Mouse (Mus musculus): ENCODE results near the gene Thsd7b.
"Not testable (repeated sequence)": the region's sequence is repeated elsewhere in the genome, so short reads cannot be mapped to it uniquely, and the experiment has no call there.

Gene Thsd7b

DNA sequence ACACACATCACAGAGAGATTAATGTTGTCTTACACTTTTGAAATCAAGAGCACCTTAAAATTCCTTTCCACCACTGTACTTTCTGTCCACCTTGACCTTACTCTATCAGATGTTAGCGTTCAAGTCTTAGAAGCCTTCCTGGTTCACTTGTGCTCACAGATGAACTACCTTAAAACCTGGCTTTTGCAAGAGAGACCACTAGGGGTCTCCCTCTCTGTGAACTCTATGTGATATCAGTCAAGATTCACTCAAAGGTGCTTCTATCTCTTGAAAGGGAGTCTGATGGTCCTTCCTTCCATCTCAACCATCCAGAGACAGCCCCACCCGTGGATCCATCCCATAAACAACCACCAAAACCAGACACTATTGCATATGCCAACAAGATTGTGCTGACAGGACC is 570.3 kb downstream of the Thsd7b start:
- no peak for DNase-seq (ENCODE audit: low spot score in 2 of 2)

DNA sequence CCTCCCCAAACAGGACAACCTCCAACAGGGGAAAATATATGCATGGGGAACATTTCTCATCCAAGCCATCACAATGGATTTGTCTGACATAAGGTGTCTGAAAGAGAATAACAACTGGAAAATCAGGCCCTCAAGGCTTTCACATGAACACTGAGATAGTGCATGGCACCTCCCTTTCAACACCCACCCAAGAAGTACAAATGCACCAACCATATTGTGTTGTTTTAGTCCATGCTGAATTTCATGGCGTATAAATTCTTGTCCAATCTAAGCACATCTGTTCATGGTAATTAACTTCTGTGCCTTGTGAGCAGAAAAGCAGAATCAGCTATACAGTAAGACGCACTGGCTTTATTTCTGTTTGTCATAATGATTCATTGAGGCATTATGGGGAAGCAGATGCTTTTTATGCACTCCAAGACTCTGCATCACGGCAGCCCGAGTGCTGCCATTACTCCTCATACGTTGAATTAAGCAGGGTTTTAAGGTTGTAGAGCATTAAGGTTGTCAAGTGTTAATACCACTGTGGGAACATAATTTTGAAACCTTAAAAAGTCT is 577.0 kb downstream of the Thsd7b start:
- no peak for DNase-seq (ENCODE audit: low spot score in 2 of 2)

DNA sequence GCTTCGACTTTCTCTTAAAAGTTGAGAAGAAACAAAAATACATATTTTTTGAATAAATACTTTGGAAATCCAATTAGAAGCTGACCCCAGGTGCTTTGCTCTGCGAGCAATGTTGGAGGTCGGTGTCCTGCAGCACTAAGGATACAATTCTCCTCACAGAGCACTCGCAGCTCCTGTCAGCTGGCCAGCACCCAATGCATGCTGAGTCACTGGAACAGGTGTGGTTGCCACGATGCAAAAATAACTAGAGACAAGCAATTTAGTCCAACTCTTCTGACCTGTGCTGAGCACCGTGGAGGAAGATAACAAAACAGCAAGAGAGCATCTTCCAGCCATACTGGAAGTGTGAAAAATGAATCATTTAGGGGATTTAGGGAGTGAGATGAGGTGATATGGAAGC is 594.6 kb downstream of the Thsd7b start:
- peak in 1 of 2 experiments; percentile 13 for DNase-seq (ENCODE audit: low spot score in 2 of 2)

DNA sequence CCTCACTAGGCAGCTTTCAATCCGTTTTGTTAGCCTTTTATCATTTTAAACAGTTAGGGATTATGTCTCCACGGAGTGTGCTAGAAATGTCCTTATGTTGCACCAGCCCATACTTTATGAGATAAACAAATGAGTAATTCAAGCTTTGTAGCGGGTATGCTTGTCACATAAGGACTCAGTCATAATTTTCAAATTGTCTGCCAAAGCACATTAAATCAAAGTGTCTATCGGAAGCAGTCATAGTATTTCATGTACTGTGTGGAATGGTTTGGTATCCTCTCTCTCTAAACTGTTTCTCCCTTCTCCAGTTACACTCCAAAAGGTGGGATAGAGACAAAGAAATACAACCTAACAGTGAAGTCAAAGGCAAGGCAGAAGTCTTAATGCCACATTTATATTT is 601.3 kb downstream of the Thsd7b start:
- DNase-seq (ENCODE audit: low spot score in 2 of 2), result no peak

DNA sequence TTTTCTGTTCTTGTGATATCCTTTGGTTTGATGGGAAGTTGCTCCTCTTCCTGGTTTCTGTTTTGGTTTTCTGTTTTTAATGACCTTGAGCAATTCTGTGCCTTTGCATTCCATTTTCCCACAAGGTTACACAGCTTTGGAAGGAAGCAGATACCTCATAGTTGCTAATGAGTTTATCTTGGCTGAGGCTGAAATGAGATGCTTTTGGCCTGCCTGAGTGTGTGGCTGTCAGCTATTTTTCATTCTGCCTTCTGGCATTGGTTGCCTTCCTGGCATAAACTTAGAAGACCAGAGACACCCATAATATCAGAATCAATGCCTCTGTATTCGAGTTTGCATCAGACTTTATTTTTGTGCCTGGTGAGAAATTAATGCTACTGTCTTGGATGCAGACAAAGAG is 614.8 kb downstream of the Thsd7b start:
- no peak for DNase-seq (ENCODE audit: low spot score in 2 of 2)

DNA sequence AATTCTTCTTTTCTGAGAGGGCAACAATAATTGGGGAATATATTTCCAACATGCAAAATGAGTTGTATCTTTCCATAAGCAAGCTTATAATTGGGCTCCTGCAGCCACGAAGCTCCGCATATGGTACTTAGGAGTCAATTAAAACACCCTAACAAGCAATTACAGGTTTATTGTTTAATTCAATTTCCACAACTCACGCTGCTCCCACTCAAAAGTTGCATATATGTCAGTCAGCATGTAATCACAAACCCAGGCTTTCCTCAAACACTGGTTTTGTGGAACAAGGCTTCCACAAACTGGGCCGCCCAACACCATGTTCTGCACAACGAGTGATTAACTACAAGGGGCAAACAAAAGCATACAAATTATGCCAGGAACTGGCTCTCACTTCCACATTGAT is 625.0 kb downstream of the Thsd7b start:
- DNase-seq (ENCODE audit: low spot score in 2 of 2), result no peak

DNA sequence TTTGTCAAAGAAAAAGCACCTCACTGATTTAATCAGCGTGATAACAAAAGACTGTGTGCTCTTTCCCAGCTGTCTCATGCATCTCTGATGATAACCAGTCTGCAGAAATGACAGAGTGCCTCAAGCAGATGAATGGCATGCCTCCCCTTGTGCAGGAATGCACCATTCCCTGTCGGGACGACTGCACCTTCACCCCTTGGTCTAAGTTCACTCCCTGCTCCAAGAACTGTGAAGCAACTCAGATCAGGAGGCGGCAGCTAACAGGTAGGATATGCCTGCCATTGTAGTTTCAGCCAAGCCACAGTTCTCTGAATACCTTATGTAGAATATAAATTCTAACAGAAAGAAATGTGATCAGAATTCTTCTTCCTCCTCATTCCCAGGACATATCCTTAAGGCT is 642.4 kb downstream of the Thsd7b start:
- no peak for DNase-seq (ENCODE audit: low spot score in 2 of 2)

DNA sequence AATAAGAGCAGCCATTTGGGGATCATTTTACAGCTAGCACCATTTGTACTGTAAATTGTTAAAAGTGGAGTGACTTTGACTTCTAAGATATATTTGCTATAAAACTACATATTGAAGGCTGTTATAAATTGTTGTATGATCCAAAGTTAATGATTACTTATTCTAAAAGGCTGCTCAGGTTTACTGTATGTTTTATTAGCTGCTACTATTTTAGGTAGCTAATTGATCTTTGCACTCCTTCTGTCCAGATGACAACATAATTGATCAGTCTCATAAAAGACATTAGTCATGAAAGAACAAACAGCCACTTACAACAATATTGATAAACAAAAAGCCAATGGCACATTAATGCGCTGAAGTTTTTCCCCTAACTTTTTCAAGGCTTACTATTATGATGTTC is 644.5 kb downstream of the Thsd7b start:
- no peak for DNase-seq (ENCODE audit: low spot score in 2 of 2)

DNA sequence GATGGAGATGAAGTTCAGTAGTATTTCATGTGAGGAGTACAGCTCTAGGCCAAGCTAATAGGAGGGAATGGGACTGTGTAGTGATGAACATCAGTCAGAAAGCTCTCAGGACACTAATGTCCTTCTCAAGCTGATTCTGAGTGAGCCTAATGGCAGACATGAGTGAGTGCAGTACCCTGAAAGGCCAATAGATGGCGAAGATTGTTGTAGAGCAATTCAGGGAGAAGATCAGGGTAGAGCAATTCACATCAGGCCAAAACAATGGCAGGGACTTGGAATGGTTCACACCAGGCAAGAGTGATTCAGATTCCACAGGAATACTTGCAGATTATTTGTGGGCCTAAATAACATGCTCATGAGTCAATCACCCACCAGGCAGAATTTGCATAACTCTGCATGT is 646.3 kb downstream of the Thsd7b start:
- DNase-seq (ENCODE audit: low spot score in 2 of 2), result no peak

DNA sequence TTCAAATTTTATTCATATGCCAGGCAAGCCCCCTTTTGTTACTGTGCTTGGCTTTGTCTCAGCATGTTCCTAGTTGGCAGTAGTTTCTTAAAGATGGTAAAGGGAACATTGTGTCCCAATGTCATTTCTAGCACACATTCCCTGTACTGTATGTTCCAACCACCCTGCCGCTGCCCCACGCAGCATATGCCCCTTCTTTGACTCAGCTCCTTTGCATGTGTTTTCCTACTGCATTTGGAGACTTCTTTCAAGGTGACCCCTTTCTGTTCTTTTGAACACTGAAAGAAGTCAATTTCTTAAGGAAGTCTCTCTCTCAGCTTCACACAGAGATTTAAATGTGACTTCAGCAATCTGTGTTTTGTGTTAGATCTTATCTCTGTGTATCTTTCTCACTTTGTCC is 657.9 kb downstream of the Thsd7b start:
- no peak for DNase-seq (ENCODE audit: low spot score in 2 of 2)

DNA sequence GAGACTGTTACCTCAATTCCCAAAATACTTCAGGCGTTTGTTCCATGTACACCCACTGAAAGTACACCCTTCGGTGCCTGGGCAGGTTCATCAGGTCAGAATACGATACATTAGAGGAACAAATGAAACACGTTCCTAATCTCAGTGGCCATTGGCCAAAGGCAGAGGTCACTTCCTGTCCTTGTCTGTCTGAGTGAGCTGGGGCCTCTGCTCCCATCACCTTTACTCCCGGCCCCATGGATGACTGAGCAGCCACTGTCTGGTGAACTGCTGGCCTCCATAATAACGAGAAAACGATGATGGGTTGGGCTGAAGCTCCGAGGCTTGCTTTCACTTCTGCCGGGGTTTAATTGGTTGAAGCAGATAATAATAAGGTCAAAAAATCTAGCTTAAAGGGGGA is 670.0 kb downstream of the Thsd7b start:
- no peak for DNase-seq (ENCODE audit: low spot score in 2 of 2)

DNA sequence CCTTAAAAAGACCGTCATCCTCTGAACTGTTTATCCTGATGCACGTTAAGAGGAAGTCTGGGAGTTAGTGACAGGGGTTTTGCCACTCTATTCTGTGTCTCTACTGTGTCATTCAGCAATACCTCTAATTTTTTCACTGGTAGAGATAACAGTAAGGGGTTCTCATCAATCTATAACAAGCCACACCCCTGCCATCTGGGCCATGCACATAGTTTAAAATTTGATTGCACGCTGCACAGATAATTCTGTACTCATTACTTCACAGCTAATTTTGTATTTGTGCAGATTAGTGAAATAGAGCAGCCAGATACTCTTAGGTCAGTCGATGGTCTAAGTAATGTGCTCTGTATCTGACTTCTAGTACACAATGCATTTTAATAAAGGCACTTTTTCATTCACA is 673.9 kb downstream of the Thsd7b start:
- DNase-seq (ENCODE audit: low spot score in 2 of 2), result no peak

DNA sequence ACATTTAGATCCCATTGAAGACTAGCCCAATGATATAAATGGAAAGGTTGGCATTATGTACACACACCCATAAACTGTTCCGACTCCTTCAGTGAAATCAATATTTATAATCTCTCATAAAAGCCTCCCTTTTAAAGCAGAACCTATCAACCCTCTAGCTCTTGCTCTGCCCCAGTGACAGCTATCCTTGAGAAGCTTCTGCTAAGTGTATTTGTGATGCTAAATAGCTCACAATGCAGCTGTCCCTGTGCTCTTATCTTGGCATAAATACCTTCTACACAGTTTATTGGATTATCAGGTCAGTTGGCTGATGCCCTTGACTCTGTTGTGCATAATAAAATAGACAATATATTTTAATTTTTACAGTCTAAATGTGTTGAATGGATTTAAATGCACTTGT is 682.4 kb downstream of the Thsd7b start:
- DNase-seq (ENCODE audit: low spot score in 2 of 2), result no peak

DNA sequence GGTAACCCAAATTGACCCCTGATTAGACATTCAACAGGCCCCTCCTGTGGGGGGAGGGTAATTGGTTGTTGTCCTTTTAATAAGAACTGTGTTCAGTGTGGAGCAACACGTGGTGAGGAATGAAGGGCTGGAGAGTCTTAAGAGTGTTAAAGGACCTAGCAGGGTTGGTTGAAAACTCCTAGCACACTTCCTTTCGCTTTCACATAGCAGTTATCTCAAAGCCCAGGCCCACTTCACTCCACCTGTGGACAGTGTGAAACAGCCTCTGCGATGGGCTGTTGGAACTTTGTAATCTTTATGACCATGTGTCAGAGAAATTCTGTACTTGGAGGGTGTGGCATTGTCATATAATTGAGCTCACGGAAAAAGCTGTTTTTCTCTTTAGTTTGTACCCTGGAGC is 683.5 kb downstream of the Thsd7b start:
- DNase-seq (ENCODE audit: low spot score in 2 of 2), result no peak

DNA sequence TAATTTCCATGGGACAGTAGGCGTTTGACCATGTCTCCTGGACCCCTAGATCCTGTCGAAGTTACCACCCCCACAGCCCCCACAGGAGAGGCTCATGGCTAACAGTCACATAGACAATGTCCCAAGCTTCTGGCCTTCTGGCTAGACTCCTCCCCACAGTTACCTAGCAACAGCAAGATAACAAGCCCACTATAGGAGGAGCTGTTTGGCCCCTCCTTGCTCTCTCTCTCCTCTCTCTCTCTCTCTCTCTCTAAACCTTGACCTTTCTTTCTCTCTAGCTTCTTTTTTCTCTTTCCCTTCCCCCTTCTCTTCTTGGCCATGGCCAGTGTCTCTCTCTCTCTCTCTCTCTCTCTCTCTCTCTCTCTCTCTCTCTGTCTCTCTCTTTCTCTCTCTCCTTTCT is 686.2 kb downstream of the Thsd7b start:
- not testable (repeated sequence) for DNase-seq (ENCODE audit: low spot score in 2 of 2)

DNA sequence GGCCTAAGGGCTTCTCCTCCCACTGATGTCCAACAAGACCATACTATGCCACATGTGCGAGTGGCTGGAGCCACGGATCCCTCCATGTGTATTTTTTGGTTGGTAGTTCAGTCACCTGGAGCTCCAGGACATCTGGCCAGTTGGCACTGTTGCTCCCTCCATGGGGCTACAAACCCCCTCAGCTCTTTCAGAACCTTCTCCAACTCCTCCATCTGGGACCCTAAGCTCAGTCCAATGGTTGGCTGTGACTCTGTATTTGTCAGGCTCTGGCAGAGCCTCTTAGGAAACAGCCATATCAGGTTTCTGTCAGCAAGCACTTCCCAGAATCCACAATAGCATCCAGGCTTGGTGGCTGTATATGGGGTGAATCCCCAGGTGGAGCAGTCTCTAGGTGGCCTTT is 690.1 kb downstream of the Thsd7b start:
- no peak for DNase-seq (ENCODE audit: low spot score in 2 of 2)

DNA sequence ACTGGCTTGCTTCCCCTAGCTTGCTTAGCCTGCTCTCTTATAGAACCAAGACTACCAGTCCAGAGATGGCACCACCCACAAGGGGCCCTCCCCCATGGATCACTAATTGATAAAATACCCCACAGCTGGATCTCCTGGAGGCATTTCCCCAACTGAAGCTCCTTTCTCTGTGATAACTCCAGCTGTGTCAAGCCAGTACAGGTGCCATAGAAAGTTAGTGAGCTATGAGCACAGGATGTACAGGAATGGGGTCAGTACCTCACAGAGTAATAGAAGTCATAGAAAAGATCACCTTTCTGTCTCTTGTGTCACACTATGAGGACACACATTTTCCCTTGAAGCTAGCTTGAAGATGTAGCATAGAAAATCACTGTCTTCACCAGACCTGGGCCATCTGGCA is 716.1 kb downstream of the Thsd7b start:
- not testable (repeated sequence) for DNase-seq (ENCODE audit: low spot score in 2 of 2)

DNA sequence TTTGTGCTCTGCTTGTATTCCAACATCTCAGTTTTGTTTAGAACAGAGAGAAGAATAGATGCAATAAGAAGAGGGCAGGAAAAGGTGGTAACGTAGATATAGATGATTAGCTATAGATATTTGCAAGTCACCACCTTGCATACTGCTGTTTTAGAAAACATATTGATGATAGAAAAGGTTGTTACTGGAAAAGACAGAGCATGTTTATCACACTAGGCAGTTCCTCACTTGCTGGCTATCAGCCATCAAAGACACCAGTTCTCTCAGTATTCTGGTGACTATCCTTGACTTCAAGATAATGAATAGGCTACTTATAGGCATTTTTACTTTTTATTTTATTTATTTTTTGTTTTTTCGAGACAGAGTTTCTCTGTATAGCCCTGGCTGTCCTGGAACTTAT is 717.7 kb downstream of the Thsd7b start:
- DNase-seq (ENCODE audit: low spot score in 2 of 2), result no peak

DNA sequence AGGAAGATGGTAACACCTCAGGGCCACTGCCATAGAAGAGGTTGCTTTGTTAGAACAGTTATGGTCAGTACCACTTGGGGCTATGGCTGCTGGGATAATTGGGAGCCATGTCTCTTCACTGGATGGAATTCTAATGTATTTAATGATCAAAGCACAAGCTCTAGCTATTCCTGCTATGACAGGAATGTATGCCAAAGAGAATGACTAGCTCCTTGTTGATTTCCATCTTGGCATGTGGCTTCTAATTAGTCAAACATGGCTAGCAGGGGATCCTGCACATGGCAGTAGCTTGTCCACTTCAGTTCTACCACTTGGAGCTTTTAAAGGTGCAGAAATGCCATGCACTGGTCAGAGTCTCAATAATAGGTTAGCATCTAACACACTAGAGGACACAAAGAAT is 781.9 kb downstream of the Thsd7b start:
- no peak for DNase-seq (ENCODE audit: low spot score in 2 of 2)

DNA sequence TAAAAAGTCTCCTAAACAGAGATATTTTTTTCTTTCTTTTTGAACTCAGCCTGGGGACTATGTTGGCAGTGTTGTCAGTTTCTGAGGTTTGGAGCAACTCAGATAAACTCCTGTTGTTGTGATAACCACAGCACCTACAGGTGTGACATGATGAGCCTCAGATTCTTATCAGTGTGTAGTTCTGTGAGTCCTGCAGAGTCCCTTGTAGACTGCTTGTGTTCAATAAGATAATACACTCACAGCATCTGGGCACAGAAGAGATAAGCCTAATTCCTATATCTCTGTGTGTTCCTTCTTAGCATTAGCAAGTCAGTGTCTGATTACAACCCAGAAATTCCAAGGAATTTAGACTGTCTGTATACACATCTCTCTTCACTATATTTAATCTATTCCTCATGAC is 789.0 kb downstream of the Thsd7b start:
- DNase-seq (ENCODE audit: low spot score in 2 of 2), result no peak

DNA sequence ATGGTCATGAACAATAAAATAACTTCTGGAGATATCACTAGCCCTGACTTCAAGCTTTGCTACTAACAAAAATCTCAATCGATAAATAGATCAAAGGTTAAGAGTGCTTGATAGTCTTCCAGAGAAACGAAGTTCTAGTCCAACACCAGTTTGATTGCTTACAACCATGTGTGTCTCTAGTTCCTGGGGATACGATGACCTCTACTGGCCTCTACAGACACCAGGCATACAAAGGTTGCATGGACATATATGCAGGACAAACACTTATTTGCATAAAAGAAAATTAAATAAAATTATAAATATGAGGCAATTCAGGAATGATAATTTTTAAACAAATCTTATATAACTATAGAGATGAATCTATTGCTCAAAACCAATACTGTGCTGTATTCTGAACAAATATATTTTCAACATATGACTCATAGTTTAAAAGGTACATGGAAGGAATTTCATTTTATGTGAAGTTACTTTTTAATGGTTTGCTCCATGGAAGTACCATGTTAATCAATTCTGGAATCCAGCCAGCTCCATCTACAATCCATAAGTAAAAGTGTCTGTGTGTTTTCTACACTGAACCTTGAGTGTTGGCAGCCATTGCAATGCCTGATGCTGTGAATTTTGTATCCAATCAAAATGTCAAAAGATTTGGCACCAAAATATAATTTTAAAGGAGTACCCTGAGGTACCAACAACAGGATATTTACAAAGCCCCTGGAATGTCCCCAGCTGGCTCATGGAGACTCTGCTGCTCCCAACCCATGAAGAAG is 793.3 kb downstream of the Thsd7b start:
- no peak for DNase-seq (ENCODE audit: low spot score in 2 of 2)

DNA sequence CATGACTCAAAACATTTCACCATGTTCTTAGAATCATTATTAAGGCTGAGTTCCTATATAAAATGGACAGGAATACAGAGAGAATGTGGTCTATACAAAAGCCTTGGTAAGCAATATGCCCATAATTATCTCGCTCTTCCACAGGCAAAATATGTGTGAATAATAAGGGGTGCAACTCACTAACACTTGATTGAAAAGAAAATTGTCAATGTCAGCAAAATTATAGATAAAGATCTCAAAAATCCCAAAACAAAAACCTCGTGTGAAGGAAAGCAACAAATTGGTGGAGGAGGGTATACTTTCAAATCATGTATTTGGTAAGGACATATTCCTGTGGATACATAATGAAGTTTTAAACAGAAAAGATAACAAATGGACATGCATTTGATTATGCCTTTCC is 810.7 kb downstream of the Thsd7b start:
- no peak for DNase-seq (ENCODE audit: low spot score in 2 of 2)

DNA sequence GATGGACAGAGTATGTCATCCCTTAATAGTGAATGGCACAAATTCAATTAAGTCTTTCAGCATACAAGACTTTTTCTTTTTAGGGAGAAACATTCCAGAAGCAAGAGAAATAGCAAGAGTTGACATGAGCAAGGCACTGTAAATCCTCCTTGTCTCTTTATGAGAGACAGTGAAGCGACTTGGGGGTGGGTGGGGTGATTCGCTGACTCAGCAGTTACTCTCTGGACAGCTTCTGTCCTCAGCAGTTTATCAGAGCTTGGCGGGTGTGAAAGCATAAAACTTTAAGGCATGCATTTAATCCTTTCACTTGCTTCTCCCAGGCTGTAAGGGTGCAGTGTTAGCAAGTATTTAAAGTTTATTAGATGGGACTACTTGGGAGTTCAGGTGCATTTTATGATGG is 812.1 kb downstream of the Thsd7b start:
- DNase-seq (ENCODE audit: low spot score in 2 of 2), result no peak

DNA sequence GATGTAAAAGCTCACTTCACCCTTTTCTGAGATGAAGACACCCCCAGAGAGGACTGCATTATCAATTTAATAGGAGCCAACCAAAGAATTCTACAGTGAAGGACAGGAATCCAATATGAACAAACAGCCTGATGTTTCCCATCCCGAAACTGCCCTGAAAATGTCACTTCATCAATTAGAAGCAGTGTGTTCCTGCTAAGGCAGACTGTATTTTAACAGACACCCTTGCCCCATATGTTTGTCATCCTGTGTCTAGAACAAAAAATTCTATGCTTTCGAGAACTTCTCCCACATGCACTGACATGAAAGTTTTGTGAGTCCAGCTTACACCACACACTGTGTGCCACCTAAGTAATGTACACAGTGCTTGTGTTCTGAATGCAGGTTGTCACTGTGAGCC is 812.8 kb downstream of the Thsd7b start:
- no peak for DNase-seq (ENCODE audit: low spot score in 2 of 2)
